Mouse (Mus musculus) hindbrain, embryonic 12.5 days (tissue): ENCODE data around the gene Pigg. TPM values are rescaled to one million over a fixed set of nuclear protein-coding genes. Genes with fewer than 3 reads are reported as not detected.

ENCODE experiments used
- ATAC-seq: fragments of 200-750 bp; cut with Nextera tagmentation; 2 replicates; pipeline ENCODE4 v1.8.0; 2017; ENCODE audit warnings: moderate TSS enrichment; ENCODE audit not compliant: low FRiP score
- H3K27ac ChIP-seq: fragments of 300-500 bp; sonication (generic); 2 replicates; pipeline ENCODE4 v1.5.1; 2016; ENCODE audit warnings: mild to moderate bottlenecking
- H3K27me3 ChIP-seq: fragments of 300-500 bp; sonication (generic); 2 replicates; pipeline ENCODE4 v1.6.1; 2016; ENCODE audit warnings: mild to moderate bottlenecking
- H3K36me3 ChIP-seq: fragments of 300-500 bp; sonication (generic); 2 replicates; pipeline ENCODE4 v1.6.1; 2016; ENCODE audit warnings: mild to moderate bottlenecking
- H3K4me1 ChIP-seq: fragments of 300-500 bp; sonication (generic); 2 replicates; pipeline ENCODE4 v1.6.1; 2016
- H3K4me2 ChIP-seq: fragments of 300-500 bp; sonication (generic); replicated peaks from 2 replicates; pipeline ENCODE4 v1.6.1; 2016; ENCODE audit warnings: mild to moderate bottlenecking
- H3K4me3 ChIP-seq: fragments of 300-500 bp; sonication (generic); 2 replicates; pipeline ENCODE4 v1.5.1; 2016; ENCODE audit warnings: mild to moderate bottlenecking
- H3K9ac ChIP-seq: fragments of 300-500 bp; sonication (generic); 2 replicates; pipeline ENCODE4 v1.6.1; 2016; ENCODE audit warnings: mild to moderate bottlenecking, moderate library complexity
- H3K9me3 ChIP-seq: fragments of 300-500 bp; sonication (generic); replicated peaks from 2 replicates; pipeline ENCODE4 v1.6.1; 2016; ENCODE audit warnings: mild to moderate bottlenecking
- WGBS: fragments of 180-500 bp; shearing (Covaris S2); methylation state at CpG from one replicate; pipeline ENCODE4 v1.1.7; 2016; 5-methylcytosine and 5-hydroxymethylcytosine counted together
- polyA plus RNA-seq: library from polyadenylated mRNA; unstranded; fragments of >200 nt; fragmentation: Nextera tagmentation; extraction: Ambion mirVana; gene quantifications from 2 replicates; pipeline ENCODE4 v1.2.1, GENCODE M21; 2016

Gene Pigg
- polyA plus RNA-seq, 1 experiment from 2014 or later: 6.7 TPM

GRCm38 (mm10) chr5:108313065-108313860, 854 bp downstream of the Pigg start:
- H3K9me3 ChIP-seq: no peaks in the 10 kb centered on the region
- peaks cover 7% of the 10 kb centered on the region for H3K4me1 ChIP-seq
- WGBS: 9% methylated on average over 16 of the region's 16 CpGs
- 0 out of 2 replicates have a peak overlapping the region, but pooled peaks have one; percentile 79 for H3K27ac ChIP-seq
- H3K27me3 ChIP-seq: no peaks in the 10 kb centered on the region
- H3K4me2 ChIP-seq: peak overlapping the region; percentile 68
- peak overlapping the region; percentile 69 for H3K4me3 ChIP-seq
- H3K36me3 ChIP-seq: no peaks in the 10 kb centered on the region
- ATAC-seq: no peak
- H3K9ac ChIP-seq: peak overlapping the region; percentile 78

DNA sequence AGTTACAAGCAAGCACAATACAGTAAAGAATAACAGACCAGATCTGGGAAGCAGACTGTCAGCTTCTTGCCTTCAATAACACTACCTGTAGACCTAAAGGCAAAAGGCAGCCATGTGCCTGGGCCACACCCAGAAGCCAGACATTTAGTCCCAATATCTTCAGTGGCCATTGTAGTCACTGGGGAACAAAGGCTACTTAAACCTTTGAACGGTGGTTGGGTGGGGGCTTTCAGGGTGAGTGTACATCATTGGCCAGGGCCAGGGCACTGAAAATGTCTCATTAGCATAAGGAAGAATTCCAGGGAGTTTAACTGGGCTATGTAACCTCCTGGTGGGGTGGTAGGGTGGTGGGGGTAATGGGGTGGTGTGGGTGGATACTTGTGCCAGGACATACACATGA, 18.6 kb downstream of the Pigg start:
- WGBS: 86% methylated on average over 1 of the region's 1 CpGs
- no peaks in the 10 kb centered on the region for H3K9me3 ChIP-seq

DNA sequence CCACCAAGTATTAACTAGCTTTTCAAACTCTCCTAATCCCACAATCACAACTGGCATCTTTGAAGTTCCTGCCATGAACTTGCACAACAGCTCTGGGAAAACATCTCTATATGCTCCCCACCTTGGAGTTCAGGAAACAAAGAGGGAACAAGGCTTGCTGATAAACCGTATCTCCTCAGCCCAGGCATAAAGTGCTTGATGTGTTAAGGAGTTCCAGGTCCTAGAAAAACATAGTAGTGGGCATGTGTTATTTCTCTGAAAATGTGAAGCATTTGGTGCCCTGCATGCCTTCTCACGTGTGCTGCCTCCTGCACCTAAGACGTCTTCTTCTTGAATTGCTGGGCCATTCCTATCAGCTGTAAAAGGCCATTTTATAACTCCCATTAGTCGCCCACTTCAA, 25.0 kb downstream of the Pigg start:
- WGBS: 78% methylated on average over 4 of the region's 4 CpGs
- no peak overlapping the region for H3K9ac ChIP-seq
- no peaks in the 10 kb centered on the region for H3K9me3 ChIP-seq
- H3K27ac ChIP-seq: no peak overlapping the region
- H3K27me3 ChIP-seq: no peaks in the 10 kb centered on the region
- no peak overlapping the region for H3K4me2 ChIP-seq
- no peaks in the 10 kb centered on the region for H3K4me1 ChIP-seq
- peaks cover 29% of the 10 kb centered on the region for H3K36me3 ChIP-seq
- H3K4me3 ChIP-seq: no peak overlapping the region
- no peak for ATAC-seq

More for the DNA sequence above, 18.6 kb downstream of the Pigg start:
- ATAC-seq: no peak
- H3K4me2 ChIP-seq: no peak overlapping the region
- no peak overlapping the region for H3K4me3 ChIP-seq
- no peak overlapping the region for H3K27ac ChIP-seq
- no peaks in the 10 kb centered on the region for H3K4me1 ChIP-seq
- peaks cover 32% of the 10 kb centered on the region for H3K36me3 ChIP-seq
- H3K27me3 ChIP-seq: no peaks in the 10 kb centered on the region
- no peak overlapping the region for H3K9ac ChIP-seq

DNA sequence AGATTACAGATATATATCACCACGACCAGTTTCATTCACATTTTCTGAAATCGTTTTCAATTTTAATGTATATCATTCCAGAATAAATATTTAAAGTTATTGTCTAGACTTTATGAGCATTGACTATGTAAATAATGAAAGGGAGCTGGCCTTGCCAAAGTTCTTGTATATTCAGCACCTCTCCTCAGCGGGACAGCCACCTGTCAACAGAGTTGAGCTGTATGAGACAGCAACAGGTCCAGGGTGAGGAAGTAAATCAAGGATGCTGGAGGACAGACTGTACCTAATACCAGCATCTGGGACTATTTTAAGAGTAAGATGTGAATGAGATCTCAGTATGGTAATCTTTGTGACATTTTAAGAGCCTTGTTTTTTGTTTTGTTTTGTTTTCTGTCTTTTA, 25.6 kb downstream of the Pigg start:
- Histone ChIP-seq H3K4me1 (no peaks in the 10 kb centered on the region), H3K27me3 (no peaks in the 10 kb centered on the region), H3K4me2 (no peak overlapping the region), H3K27ac (no peak overlapping the region), H3K4me3 (no peak overlapping the region), H3K36me3 (peaks cover 23% of the 10 kb centered on the region), H3K9me3 (no peaks in the 10 kb centered on the region), H3K9ac (no peak overlapping the region)
- 87% methylated on average over 3 of the region's 3 CpGs for whole genome bisulfite sequencing
- no peak for ATAC-seq

DNA sequence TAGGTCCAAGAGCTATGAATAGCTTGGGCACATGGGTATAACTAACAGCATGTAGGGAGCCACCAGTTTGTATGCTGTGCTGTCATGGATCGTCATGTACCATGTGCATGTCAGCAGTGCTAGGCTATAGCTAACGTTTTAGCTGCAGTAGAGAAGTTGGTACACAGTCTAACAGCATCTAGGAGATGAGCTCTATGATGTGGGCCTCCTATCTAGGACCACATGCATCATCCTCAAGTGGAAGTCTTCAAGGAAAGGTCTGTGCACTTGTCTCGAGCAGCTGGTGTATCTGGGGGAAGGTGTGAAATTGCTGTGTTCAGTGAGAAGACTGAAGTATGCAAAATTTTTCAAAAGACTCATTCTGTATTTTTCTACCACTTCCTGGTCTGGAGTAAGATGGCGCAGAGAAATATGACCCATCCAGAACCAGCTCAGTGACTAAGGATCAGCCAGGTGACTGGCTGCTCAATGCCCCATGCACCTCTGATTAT, 31.3 kb downstream of the Pigg start:
- WGBS: 96% methylated on average over 4 of the region's 4 CpGs
- H3K27me3 ChIP-seq: no peaks in the 10 kb centered on the region
- H3K9ac ChIP-seq: no peak overlapping the region
- no peaks in the 10 kb centered on the region for H3K9me3 ChIP-seq
- no peaks in the 10 kb centered on the region for H3K4me1 ChIP-seq
- H3K36me3 ChIP-seq: peaks cover 44% of the 10 kb centered on the region
- no peak overlapping the region for H3K4me3 ChIP-seq
- no peak overlapping the region for H3K27ac ChIP-seq
- H3K4me2 ChIP-seq: no peak overlapping the region
- no peak for ATAC-seq

- H3K4me3 ChIP-seq: no peak overlapping the region
- H3K4me1 ChIP-seq: no peaks in the 10 kb centered on the region
- H3K27ac ChIP-seq: no peak overlapping the region
- no peak overlapping the region for H3K4me2 ChIP-seq
- H3K27me3 ChIP-seq: no peaks in the 10 kb centered on the region
- ATAC-seq: no peak
- H3K9me3 ChIP-seq: no peaks in the 10 kb centered on the region
- 88% methylated on average over 10 of the region's 10 CpGs for WGBS
- H3K36me3 ChIP-seq: peaks cover 44% of the 10 kb centered on the region
- no peak overlapping the region for H3K9ac ChIP-seq
Observed at GRCm38 (mm10) chr5:108345313-108346071, 33.1 kb downstream of the Pigg start.

GRCm38 (mm10) chr5:108347843-108348242, 35.4 kb downstream of the Pigg start:
- peaks cover 40% of the 10 kb centered on the region for H3K36me3 ChIP-seq
- no peak overlapping the region for H3K4me2 ChIP-seq
- no peak overlapping the region for H3K9ac ChIP-seq
- H3K4me1 ChIP-seq: no peaks in the 10 kb centered on the region
- no peak for ATAC-seq
- no peak overlapping the region for H3K4me3 ChIP-seq
- H3K9me3 ChIP-seq: no peaks in the 10 kb centered on the region
- 88% methylated on average over 6 of the region's 6 CpGs for WGBS
- no peaks in the 10 kb centered on the region for H3K27me3 ChIP-seq
- no peak overlapping the region for H3K27ac ChIP-seq

DNA sequence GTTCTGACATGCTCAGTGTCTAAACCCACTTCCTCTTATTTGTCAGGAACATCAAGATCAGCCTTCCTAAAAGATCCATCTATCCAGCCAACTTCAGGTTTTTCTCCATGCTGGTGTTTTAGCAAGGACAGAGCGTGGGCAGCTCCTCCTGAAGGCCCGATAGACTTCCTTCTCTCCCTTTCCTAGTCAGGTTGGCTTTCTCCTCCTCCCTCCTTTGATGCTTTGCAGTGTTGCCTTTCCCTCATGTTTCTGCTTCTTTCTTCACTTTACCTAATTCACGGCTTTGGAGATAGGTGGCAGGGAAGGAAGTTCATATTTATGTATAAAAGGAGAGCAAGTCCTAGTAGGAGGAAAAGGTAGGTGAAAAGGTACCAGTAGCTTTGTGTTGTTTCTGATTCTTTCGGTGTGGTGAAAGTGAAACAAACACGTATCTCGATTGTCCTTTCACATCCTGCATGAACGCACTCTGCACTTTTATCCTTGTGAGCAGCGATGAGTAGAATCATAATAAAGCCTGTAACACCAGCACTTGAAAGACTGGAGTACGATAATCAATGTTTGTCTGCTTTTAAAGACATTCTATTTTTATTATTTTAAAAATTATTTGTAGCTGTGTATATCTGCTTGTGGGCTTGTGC, 37.2 kb downstream of the Pigg start:
- H3K4me1 ChIP-seq: no peaks in the 10 kb centered on the region
- ATAC-seq: no peak
- peaks cover 25% of the 10 kb centered on the region for H3K36me3 ChIP-seq
- H3K4me3 ChIP-seq: no peak overlapping the region
- no peak overlapping the region for H3K4me2 ChIP-seq
- H3K27ac ChIP-seq: no peak overlapping the region
- H3K9me3 ChIP-seq: no peaks in the 10 kb centered on the region
- no peak overlapping the region for H3K9ac ChIP-seq
- WGBS: 96% methylated on average over 9 of the region's 9 CpGs
- H3K27me3 ChIP-seq: no peaks in the 10 kb centered on the region

DNA sequence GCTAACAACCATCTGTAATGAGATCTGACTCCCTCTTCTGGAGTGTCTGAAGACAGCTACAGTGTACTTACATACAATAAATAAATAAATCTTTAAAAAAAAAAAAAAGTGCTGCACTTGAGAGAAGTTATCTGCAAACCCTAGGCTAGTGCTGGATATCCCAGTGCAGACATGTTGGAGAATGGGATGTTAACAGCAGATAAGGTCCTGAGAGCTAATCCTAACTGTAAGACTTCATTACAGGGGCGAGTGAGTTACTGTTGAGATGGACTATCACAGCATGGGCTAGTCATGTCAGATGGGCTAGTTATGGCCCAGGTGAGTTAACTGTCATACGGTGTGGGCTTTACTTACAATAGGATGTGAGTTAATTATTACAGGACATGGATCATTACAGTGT, 41.6 kb downstream of the Pigg start:
- 89% methylated on average over 2 of the region's 2 CpGs for WGBS
- no peaks in the 10 kb centered on the region for H3K9me3 ChIP-seq

DNA sequence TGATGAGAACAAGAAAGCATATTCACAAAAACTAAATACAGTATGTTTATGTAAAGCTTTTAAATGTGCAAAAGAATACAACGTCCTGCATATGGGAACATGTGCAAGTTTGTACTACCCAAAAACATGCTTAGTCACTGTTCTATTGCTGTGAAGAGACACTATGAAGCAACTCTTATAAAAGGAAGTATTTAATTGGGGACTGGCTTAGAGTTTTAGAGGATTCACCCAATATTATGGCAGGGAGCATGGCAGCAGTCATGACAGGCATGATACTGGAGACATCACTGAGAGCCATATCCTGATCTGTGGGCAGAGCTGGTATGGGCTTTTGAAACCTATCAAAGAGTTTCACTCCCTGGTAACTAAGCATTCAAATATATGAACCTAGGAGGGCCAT, 45.5 kb downstream of the Pigg start:
- no peak overlapping the region for H3K4me3 ChIP-seq
- no peaks in the 10 kb centered on the region for H3K4me1 ChIP-seq
- peaks cover 4% of the 10 kb centered on the region for H3K27me3 ChIP-seq
- no peak overlapping the region for H3K9ac ChIP-seq
- ATAC-seq: no peak
- WGBS: 95% methylated on average over 1 of the region's 1 CpGs
- H3K9me3 ChIP-seq: no peaks in the 10 kb centered on the region
- H3K36me3 ChIP-seq: no peaks in the 10 kb centered on the region
- H3K4me2 ChIP-seq: no peak overlapping the region
- no peak overlapping the region for H3K27ac ChIP-seq

More for the DNA sequence above, 41.6 kb downstream of the Pigg start:
- Histone ChIP-seq H3K27me3 (no peaks in the 10 kb centered on the region), H3K4me1 (no peaks in the 10 kb centered on the region), H3K27ac (no peak overlapping the region), H3K9ac (no peak overlapping the region), H3K36me3 (0 out of 2 replicates have a peak, but pooled peaks cover 3% of the 10 kb centered on the region), H3K4me3 (no peak overlapping the region), H3K4me2 (no peak overlapping the region)
- ATAC-seq: no peak

GRCm38 (mm10) chr5:108359491-108359890, 47.1 kb downstream of the Pigg start:
- Histone ChIP-seq H3K36me3 (no peaks in the 10 kb centered on the region), H3K27me3 (peaks cover 20% of the 10 kb centered on the region), H3K4me2 (no peak overlapping the region), H3K27ac (no peak overlapping the region), H3K4me3 (no peak overlapping the region), H3K9ac (no peak overlapping the region), H3K4me1 (no peaks in the 10 kb centered on the region), H3K9me3 (no peaks in the 10 kb centered on the region)
- no peak for ATAC-seq
- 86% methylated on average over 9 of the region's 9 CpGs for WGBS

GRCm38 (mm10) chr5:108360211-108360610, 47.8 kb downstream of the Pigg start:
- no peak for ATAC-seq

More at GRCm38 (mm10) chr5:108360211-108360610, 47.8 kb downstream of the Pigg start:
- Histone ChIP-seq H3K36me3 (no peaks in the 10 kb centered on the region), H3K4me2 (no peak overlapping the region), H3K27ac (no peak overlapping the region), H3K4me1 (no peaks in the 10 kb centered on the region), H3K27me3 (peaks cover 27% of the 10 kb centered on the region), H3K9ac (no peak overlapping the region), H3K9me3 (no peaks in the 10 kb centered on the region), H3K4me3 (no peak overlapping the region)
- WGBS: 90% methylated on average over 4 of the region's 4 CpGs
